Mouse (Mus musculus) cerebellum, adult 2 months (tissue): Measurements from ENCODE around the gene Cdc42ep1. TPM values are rescaled to one million over a fixed set of nuclear protein-coding genes. Genes with fewer than 3 reads are reported as not detected.
A peak's percentile ranks its signal among the peaks of the same experiment; 100 is the strongest.

Experiments used
- DNase-seq, 2 experiments: peaks; one replicate each; pipeline ENCODE4 v3.0.0; 2021
- H3K27ac ChIP-seq: fragments of 200-500 bp; 2 replicates; pipeline ENCODE4 v1.5.1; 2012; ENCODE audit warnings: low read length, control low read depth, inconsistent platforms; ENCODE audit not compliant: insufficient read depth
- H3K27me3 ChIP-seq: fragments of 200-500 bp; 2 replicates; pipeline ENCODE4 v1.6.1; 2012; ENCODE audit warnings: inconsistent platforms, mild to moderate bottlenecking, low read length, moderate library complexity; ENCODE audit not compliant: control insufficient read depth, insufficient read depth
- H3K4me1 ChIP-seq: fragments of 200-500 bp; 2 replicates; pipeline ENCODE4 v1.6.1; 2011; ENCODE audit warnings: low read length; ENCODE audit not compliant: control insufficient read depth, insufficient read depth
- H3K4me3 ChIP-seq: fragments of 200-500 bp; replicated peaks from 2 replicates; pipeline ENCODE3; 2011; ENCODE audit warnings: mild to moderate bottlenecking, low read depth, low read length, control low read depth; ENCODE audit not compliant: insufficient read depth
- CTCF ChIP-seq: fragments of 200-500 bp; IDR thresholded peaks from 2 replicates; pipeline ENCODE4 v1.5.1; 2011; ENCODE audit warnings: low read depth, mild to moderate bottlenecking, control low read depth, low read length, moderate library complexity, borderline replicate concordance; ENCODE audit not compliant: insufficient read depth
- POLR2A ChIP-seq: fragments of 200-500 bp; IDR thresholded peaks from 2 replicates; pipeline ENCODE4 v1.6.1; 2011; ENCODE audit warnings: low read length, control low read depth, borderline replicate concordance; ENCODE audit not compliant: insufficient read depth
- WGBS: fragments of 180-500 bp; shearing (Covaris S2); methylation state at CpG from one replicate; pipeline ENCODE4 v1.1.7; 2018; 5-methylcytosine and 5-hydroxymethylcytosine counted together
- polyA plus RNA-seq: library from polyadenylated mRNA; depleted of rRNA; stranded (reverse); fragments of >200 nt; gene quantifications from 2 replicates; pipeline ENCODE4 v1.2.3, GENCODE M21; 2012

Cdc42ep1 gene
- polyA plus RNA-seq, 1 experiment, result 77.3 TPM

DNA sequence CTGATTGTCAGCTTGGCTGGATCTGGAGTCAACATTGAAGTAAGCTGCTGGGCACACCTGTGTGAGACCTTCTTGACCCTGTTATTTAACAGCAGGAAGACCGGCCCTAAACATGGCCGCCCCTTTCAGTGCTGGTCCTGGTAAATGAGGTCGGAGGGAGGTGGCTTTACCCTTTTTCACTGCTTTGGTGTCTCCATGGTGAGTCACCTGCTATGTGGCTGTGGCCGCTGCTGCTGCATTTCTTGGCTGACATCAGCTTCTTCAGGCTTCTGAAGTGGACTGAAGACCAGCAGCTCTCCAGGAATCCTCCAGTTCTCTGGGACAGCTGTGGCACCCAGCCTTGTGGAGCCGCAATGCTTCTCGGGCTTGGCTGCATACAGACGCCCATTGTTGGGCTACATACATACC, 26.4 kb downstream of the Cdc42ep1 start:
- TF ChIP-seq POLR2A (no peak), CTCF (no peak)
- no peak overlapping the region for H3K4me3 ChIP-seq
- 42% methylated on average over 7 of the region's 7 CpGs for WGBS
- H3K27me3 ChIP-seq, result no peaks in the 10 kb centered on the region
- no peak overlapping the region for H3K27ac ChIP-seq
- no peak for DNase-seq
- H3K4me1 ChIP-seq, result no peaks in the 10 kb centered on the region

DNA sequence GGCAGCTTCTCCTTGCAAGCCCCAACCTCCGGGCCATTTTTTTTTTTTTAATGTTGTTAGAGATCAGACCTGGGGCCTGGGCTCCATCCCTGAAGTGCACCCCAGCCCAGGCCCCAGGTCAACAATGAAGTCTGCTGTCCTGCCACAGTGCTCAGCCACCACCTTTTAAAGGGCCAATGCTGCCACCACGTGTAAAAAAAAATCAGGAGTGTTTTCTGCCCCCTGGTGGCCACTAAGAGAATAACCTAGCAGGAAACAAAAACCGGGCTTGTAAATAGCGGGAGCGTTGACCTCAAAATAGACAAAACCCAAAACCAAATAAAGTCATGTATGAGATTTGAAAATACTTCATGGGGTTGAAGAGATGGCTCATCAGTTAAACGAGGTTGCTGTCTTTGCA, 27.4 kb downstream of the Cdc42ep1 start:
- Histone ChIP-seq H3K27ac (no peak overlapping the region), H3K4me1 (no peaks in the 10 kb centered on the region), H3K4me3 (no peak overlapping the region), H3K27me3 (no peaks in the 10 kb centered on the region)
- peak; percentile 59 to 61 for DNase-seq
- TF ChIP-seq POLR2A, result no peak
- TF ChIP-seq CTCF, result peak; percentile 54; the same call in 1 of the 2 replicates
- WGBS, result 21% methylated on average over 6 of the region's 6 CpGs

DNA sequence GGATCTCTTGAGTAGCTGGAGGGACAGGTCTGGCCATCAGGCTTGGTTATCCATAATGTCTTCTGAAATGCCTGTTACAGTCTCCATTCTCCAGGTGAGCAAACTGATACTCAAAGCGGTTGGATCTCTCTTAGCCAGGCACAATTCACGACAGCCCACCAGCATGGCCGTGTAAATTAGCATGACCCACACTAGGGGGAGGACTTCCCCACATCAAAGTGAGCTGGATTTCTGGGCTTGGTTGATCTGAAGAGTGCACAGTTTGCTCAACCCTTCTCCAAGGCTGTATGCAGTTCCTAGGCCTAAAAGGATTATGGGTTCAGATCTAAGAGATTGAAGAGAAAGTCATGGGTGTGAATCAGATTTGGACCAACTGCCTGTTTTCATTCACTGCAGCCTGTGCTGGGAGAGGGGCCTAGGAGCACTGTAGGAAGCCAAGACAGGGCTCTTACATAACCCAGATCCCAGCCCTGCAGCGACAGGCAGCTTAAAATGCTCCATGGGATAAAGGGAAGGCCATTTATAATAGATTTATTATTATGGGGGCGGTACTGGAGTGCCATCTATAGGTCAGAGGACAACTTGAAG, 29.7 kb downstream of the Cdc42ep1 start:
- TF ChIP-seq POLR2A (no peak), CTCF (no peak)
- Histone ChIP-seq H3K27ac (no peak overlapping the region), H3K27me3 (no peaks in the 10 kb centered on the region), H3K4me1 (no peaks in the 10 kb centered on the region), H3K4me3 (no peak overlapping the region)
- WGBS, result 62% methylated on average over 5 of the region's 5 CpGs
- no peak for DNase-seq

- Histone ChIP-seq H3K4me3 (no peak overlapping the region), H3K4me1 (0 out of 2 replicates have a peak, but pooled peaks cover under 1% of the 10 kb centered on the region), H3K27me3 (no peaks in the 10 kb centered on the region), H3K27ac (no peak overlapping the region)
- no peak for DNase-seq
- 29% methylated on average over 13 of the region's 13 CpGs for WGBS
- TF ChIP-seq CTCF (no peak), POLR2A (no peak)
These were observed 31.5 kb downstream of the Cdc42ep1 start for GRCm38 (mm10) chr15:78873803-78874435.

DNA sequence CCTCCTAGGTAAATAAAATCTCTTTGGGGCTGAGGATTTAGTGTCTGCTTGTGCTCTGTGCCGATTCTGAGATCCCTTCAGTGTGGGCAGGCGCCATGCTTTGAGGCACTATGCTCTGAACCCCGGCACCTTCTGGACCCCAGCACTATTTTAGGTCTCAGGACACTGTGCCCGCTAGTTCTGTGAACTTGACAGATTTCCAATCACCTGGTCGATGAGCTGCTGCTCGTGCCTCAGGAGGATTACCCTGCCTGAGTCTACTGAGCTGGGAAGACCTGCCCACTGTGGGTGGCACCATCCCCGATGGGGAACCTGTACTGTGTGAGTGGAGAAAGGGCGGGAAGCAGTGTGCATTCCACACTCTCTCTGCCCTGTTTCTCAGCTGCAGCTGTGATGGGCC, 32.6 kb downstream of the Cdc42ep1 start:
- Histone ChIP-seq H3K27me3 (no peaks in the 10 kb centered on the region), H3K4me3 (no peak overlapping the region), H3K27ac (no peak overlapping the region), H3K4me1 (peaks cover 11% of the 10 kb centered on the region; the same call in 1 of the 2 replicates)
- no peak for TF ChIP-seq CTCF
- no peak for TF ChIP-seq POLR2A
- DNase-seq, result no peak
- 73% methylated on average over 8 of the region's 8 CpGs for WGBS

- Histone ChIP-seq H3K4me3 (no peak overlapping the region), H3K27me3 (no peaks in the 10 kb centered on the region), H3K27ac (no peak overlapping the region), H3K4me1 (peaks cover 15% of the 10 kb centered on the region; the same call in 1 of the 2 replicates)
- DNase-seq, result no peak
- TF ChIP-seq CTCF, result no peak
- TF ChIP-seq POLR2A, result no peak
- 87% methylated on average over 5 of the region's 5 CpGs for WGBS
These were observed 33.1 kb downstream of the Cdc42ep1 start for GRCm38 (mm10) chr15:78875537-78875936.

- H3K4me1 ChIP-seq, result peaks cover 15% of the 10 kb centered on the region; the same call in 1 of the 2 replicates
- WGBS, result 1% methylated on average over 17 of the region's 17 CpGs
- peak overlapping the region; percentile 72 for H3K4me3 ChIP-seq
- peak; percentile 85 to 86 for DNase-seq
- peak overlapping the region; percentile 86; the same call in 1 of the 2 replicates for H3K27ac ChIP-seq
- no peaks in the 10 kb centered on the region for H3K27me3 ChIP-seq
- TF ChIP-seq POLR2A (no peak), CTCF (peak; percentile 72)
These were observed 33.9 kb downstream of the Cdc42ep1 start for GRCm38 (mm10) chr15:78876258-78876696.

- Histone ChIP-seq H3K27me3 (no peaks in the 10 kb centered on the region), H3K4me1 (peaks cover 15% of the 10 kb centered on the region; the same call in 1 of the 2 replicates), H3K4me3 (peak within 1 kb of the TSS; percentile 72), H3K27ac (peak within 1 kb of the TSS; percentile 94)
- no peak for TF ChIP-seq CTCF
- TF ChIP-seq POLR2A, result peak; percentile 84; the same call in 1 of the 2 replicates
- 2% methylated on average over 79 of the region's 95 CpGs for WGBS
- peak; percentile 95 to 98 for DNase-seq
These were observed 34.8 kb downstream of the Cdc42ep1 start, which contains the start of gene Gga1 for GRCm38 (mm10) chr15:78876991-78877809. Gga1 (plus strand) TSS chr15:78877190.
